Mouse (Mus musculus) gastrocnemius, postnatal 4 days (tissue): ENCODE results near the gene Memo1. TPM values are rescaled to one million over a fixed set of nuclear protein-coding genes. Genes with fewer than 3 reads are reported as not detected.
"Not testable (repeated sequence)": the region's sequence is repeated elsewhere in the genome, so short reads cannot be mapped to it uniquely, and the experiment has no call there.

ENCODE experiments used
- DNase-seq, 2 experiments: peaks; one replicate each; pipeline ENCODE4 v3.0.0; 2021 to 2022; ENCODE audit warnings: low spot score in 2 of 2, mixed read lengths in 2 of 2
- total RNA-seq, 2 experiments: library from RNA; stranded (reverse); gene quantifications; 2 replicates each; pipeline ENCODE4 v1.2.3; 2021

Gene Memo1
- total RNA-seq, 2 experiments from 2014 or later = 79.1 to 88.6 TPM

DNA sequence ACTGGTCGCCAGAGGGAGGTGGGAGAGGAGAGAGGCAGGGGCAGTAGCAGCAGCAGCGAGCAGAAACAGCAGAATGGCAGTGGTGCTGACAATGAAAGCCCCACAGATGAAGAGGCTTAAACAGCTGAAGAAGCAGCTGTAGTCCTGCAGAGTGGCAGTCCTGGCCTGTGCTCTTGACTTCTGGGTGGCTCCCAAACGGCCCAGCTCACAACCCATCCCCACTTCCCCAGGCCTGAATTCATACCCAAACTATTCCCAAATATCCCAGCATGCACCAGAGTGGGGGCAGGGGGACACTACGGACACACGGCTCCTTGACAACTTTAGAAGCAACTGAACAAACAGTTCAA is 30.2 kb downstream of the Memo1 start:
- peak in 1 of 2 experiments; percentile 40 for DNase-seq

DNA sequence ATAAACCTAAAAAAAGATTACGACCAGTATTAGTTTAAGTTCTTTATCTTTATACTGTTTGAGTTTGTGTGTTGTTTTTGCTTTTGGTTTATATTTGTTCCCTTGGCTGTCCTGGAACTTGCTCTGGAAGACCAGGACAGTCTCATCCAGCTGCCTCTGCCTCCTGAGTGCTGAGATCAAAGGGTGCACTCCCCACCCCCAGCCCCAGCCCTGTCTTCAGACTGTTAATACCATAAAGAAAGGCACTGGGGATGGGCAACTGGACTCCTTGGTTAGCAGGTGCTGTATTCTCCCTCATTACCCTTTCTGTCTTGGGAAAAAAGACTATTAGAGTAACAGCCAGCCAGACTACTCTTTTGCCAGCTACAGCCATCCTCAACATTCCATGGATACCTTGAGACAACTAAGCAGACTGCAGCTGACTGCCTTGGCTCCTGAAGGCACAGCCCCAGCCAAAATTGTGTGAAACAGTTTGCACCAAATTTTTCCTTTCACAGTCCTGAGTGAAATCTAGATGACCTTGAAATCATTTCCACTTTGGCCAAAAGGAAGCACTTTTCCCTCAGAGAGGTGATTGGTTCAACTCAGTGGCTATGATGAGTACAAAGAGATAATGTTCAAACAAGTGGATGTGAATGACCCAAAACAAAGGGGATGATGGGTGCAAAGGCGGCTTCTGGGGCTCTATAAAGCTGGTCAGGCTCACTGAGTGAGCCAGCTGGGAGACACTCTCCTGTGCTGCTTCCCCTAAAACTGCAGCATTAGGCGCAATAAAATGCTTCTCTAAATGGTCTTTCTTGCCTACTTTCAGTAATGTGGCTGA is 30.8 kb downstream of the Memo1 start:
- peak in 1 of 2 experiments; percentile 61 for DNase-seq

DNA sequence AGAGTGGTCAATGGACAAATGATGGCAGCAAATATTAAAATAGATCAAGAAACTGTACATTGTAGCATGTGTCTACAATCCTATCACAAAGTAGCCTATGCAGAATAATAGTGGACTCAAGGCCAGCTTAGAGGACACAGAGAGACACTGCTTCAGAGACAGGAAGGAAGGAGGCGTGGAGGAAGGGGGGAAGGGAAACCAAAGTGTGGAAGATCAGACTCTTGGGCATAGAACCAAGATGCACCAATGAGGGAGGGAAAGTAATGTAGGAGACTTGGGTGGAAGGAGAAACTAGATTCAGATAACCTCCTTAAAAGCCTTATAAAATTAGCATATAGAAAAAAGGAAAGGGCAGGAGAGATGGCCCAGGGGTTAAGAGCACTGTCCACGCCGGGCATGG is 32.9 kb downstream of the Memo1 start:
- no peak for DNase-seq

- no peak for DNase-seq
Observed at GRCm38 (mm10) chr17:74245284-74245683, 50.0 kb downstream of the Memo1 start.

DNA sequence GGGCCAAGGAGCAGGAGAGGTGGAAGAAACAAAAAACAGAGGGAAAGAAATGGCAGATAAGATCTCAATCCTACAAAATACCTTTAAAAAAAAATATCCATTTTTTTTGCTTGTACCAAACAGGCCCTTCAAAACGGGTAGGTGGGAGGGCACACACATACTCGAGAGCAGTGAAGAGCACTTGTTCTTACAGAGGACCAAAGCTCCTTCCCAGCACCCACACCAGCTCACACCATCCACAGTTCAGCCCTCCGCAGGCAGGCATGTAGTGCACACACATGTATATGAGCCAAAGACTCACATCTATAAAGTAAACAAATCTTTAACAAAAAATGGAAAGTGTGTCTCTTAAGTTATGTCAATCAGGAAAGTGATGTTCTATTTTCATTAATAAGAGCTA is 52.5 kb downstream of the Memo1 start:
- DNase-seq = no peak

DNA sequence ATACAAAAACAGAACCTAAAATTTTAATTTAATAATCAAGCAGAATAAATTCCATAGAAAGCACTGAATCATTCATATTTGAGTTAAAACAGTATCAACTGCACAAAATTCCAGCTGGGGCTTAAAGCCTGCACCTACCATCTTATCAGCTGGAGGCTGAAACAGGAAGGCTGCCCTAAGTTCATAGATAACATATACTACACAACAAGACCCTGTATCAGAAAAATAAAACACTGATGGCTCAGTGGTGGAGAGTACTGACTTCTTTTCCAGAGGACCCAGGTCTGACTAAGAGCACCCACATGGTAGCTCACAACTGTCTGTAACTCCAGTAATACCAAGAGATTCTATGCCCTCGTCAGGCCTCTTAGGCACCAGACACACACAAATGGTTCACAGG is 55.0 kb downstream of the Memo1 start:
- DNase-seq = no peak

DNA sequence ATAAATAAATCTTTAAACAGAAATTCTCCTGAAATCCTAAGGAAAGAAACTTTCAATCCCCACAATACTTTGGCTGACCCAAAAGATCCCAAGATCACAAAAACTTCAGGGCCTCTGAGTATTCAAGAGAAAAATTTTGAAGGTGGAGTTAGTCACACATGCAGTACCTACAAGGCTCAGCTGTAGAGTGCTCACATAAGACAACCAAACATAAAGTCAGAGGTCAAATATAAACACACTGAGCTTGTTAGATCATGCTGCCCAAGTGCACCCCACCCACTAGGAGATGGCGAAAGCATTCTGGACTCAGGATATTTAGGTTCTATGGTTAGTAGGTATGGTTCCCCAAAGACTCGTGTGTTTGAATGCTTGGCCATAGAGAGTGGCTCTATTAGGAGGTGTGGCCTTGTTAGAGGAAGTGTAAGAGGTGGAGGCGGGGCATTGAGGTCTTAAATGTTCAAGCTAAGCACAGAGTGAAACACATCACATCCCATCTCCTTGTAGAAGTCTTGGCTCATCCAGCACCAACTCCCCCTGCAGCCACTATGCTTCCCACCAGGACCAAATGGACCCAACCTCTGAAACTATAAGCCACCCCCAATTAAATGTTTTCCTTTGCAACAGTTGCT is 67.1 kb downstream of the Memo1 start:
- DNase-seq = no peak

DNA sequence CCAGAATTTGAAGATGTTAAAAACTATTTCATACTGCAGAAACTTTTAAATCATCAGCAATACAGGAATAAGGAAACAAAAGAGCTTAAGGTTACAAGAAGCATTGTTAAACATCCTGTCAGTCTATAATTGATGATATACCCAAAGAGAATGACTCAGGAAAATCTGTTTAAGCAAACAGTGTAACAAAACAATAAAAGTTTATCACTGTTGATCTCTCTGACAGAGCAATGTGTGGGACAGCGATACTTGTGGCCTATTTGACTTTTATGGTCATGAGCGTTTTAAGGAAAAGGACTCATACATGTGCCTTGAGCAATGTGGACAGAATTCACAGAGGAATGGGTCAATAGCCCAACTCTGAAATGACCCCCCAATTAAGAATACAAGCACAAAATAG is 78.0 kb downstream of the Memo1 start:
- no peak for DNase-seq

GRCm38 (mm10) chr17:74212831-74213524 is 82.3 kb downstream of the Memo1 start:
- not testable (repeated sequence) for DNase-seq

DNA sequence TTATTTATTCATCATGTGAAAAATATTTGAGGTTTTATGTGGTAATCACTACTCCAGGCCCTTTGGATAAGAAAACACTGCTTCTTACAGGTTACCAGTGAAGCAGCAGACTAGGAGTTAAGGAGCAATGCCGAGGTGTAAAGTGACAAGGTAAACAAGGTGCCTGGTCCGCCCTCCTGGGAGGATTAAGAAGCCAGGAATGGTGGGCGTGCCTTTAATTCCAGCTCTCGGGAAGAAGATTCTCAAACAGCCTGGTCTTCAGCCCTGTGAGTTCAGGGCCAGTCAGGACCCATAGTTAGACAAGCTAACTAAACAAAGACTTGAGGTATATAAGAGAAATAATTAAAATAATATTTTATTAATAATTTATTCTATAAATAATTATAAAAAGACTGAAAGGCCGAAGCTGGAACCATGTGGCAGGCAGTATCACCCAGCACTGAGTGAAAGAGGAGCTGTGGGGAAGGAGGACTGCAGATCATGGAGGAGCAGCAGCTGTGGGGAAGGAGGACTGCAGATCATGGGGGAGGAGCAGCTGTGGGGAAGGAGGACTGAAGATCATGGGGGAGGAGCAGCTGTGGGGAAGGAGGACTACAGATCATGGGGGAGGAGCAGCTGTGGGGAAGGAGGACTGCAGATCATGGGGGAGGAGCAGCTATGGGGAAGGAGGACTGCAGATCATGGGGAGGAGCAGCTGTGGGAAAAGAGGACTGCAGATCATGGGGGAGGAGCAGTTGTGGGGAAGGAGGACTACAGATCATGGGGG is 86.0 kb downstream of the Memo1 start:
- no peak for DNase-seq

DNA sequence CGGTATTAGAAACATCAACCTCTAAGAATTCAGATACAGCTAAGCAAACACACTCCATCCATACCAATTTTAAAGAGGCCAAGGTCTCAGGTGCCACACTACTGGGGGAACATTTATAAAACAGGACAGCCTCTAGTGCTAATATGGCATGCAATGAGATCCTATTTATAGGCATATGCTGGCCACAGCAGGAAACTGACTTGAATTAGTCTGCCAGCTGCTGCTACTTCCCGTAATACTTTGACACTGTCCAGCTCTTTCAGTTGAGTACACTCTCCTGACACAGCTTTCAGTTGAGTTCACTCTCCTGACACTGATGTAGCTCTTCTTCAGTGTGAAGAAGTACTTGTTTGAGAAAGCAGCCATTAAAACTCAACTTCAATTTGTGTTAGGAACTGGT is 99.4 kb downstream of the Memo1 start:
- DNase-seq = no peak

DNA sequence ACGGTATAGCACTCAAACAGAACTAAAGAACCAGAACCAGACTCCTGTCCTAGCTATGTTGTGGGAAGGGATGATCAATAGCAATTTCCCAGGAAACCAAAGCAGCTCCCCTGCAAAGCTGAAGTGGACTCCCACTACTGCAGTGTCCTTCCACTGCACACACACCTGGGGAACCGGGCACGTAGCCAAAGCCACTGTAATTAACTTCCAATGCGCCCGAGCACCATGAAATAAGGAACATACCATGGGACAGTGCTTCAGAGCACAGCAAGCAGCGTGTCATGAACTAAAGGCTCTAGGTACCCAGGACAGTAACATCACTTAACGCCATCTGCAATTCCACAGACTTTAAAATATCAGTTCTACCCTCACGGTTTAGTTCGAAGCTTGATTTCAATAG is 100.6 kb downstream of the Memo1 start:
- DNase-seq = no peak

DNA sequence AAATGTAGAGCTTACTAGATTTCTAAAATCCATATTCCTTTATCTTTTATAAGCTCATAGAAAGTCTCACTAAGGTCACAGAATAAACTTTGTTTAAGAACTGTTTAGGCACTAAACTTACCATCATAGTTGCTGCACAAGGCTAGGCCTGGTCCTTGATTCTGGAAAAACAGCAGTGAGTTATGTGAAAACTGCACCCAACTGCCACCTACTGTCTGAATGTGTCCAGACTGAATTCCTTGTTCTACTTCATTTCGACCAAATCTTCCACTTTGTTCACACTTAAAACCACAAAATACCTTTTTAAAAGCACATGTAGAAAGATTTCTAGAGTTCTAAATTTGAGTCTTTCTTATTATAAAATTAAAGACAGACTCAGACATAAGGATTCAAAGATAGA is 101.9 kb downstream of the Memo1 start:
- DNase-seq = no peak

DNA sequence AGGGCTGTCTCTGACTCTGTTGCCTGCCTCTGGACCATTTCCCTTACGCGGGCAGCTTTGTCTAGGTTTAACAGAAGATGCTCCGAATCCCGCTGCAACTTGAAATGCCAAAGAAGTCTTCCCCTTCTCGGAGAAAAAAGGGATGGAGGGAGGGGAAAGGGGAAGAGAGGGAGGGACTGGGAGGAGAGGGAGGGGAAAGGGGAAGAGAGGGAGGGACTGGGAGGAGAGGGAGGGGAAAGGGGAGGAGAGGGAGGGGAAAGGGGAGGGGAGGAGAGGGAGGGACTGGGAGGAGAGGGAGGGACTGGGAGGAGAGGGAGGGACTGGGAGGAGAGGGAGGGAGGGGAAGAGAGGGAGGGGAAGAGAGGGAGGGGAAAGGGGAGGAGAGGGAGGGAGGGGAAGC is 103.9 kb downstream of the Memo1 start:
- DNase-seq = no peak

GRCm38 (mm10) chr17:74186197-74186596 is 109.1 kb downstream of the Memo1 start:
- DNase-seq = no peak

DNA sequence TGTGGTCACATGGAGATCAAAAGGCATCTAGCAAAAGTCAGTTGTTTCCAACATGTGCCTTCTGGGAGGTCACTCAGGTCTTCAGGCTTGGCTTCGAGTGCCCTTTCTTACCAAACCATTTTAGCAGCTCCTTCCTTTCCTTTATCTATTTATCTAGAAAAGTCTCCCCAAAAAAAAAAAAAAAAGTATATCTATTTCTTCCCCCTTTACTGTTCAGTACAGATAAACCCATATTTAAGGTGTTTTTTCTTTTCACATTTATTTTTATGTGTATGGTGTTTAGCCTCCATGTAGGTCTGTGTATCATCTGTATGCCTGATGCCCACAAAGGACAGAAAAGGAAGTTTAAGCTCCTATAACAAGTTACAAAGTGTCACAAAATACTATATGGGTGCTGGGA is 110.6 kb downstream of the Memo1 start:
- no peak for DNase-seq

GRCm38 (mm10) chr17:74180889-74181288 is 114.4 kb downstream of the Memo1 start:
- DNase-seq = no peak

GRCm38 (mm10) chr17:74179640-74180039 is 115.7 kb downstream of the Memo1 start:
- not testable (repeated sequence) for DNase-seq

DNA sequence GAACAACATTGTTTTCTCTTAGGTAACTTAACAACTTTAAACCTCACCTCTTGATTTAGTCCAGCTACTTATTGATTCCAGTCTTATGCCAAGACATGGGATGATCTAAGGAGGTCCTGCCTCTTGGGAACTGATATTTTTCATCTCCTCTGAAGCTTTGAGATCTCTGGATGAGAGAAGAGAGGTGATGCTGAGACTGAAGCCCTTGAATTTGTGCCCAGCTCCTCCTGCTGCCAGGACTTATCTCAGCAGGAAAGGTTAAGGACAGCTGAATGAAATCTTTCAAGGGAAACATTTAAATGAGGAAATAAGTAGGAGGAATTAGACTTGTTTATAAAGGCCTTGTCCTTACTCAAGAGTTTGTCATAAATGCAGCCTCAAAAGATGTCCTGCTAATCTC is 121.6 kb downstream of the Memo1 start:
- no peak for DNase-seq

GRCm38 (mm10) chr17:74172834-74173233 is 122.5 kb downstream of the Memo1 start:
- no peak for DNase-seq

DNA sequence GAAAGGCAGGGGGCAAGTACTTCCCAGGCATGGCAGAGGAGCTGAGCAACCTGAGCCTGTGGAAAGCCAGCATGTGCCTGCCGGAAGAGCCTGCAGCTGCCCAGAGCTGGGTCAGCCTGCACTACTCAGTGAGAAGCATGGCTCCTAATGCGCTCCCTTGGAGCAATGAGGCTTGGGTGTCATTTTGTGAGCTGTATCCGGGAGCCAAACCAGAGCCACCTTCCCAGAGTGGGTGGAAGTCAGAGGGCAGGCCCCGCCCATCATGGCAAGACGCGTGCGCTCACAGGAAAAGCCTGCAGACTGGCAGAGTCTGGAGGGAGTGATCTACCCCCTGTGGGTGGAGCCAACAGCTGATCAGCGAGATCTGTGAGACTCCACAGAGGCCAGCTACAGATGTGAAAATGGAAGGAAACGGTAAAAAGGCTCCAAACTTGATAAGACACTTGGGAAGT is 135.9 kb downstream of the Memo1 start:
- DNase-seq = peak in 1 of 2 experiments; percentile 35
